Mouse (Mus musculus) embryonic facial prominence, embryonic 11.5 days (tissue): ENCODE results near the gene Xylt1. TPM values are rescaled to one million over a fixed set of nuclear protein-coding genes. Genes with fewer than 3 reads are reported as not detected.
A peak's percentile ranks its signal among the peaks of the same experiment; 100 is the strongest.

ENCODE experiments used
- ATAC-seq: fragments of 200-750 bp; cut with Nextera tagmentation; replicated peaks from 2 replicates; pipeline ENCODE4 v1.8.0; 2017; ENCODE audit warnings: low read depth; ENCODE audit not compliant: insufficient number of reproducible peaks, low FRiP score, low TSS enrichment
- DNase-seq: peaks from one replicate; pipeline ENCODE4 v3.0.0-alpha.2; 2015; ENCODE audit warnings: low spot score
- H3K27ac ChIP-seq: fragments of 300-500 bp; sonication (generic); replicated peaks from 2 replicates; pipeline ENCODE4 v1.5.1; 2014; ENCODE audit warnings: mild to moderate bottlenecking, low read depth, low read length, control low read depth
- H3K27me3 ChIP-seq: fragments of 300-500 bp; sonication (generic); 2 replicates; pipeline ENCODE4 v1.6.1; 2014; ENCODE audit warnings: mild to moderate bottlenecking, low read length, moderate library complexity, mixed read lengths; ENCODE audit not compliant: control insufficient read depth, insufficient read depth
- H3K36me3 ChIP-seq: fragments of 300-500 bp; sonication (generic); replicated peaks from 2 replicates; pipeline ENCODE4 v1.6.1; 2014; ENCODE audit warnings: low read depth, mild to moderate bottlenecking, low read length, moderate library complexity, mixed read lengths; ENCODE audit not compliant: control insufficient read depth, insufficient read depth
- H3K4me1 ChIP-seq: fragments of 300-500 bp; sonication (generic); 2 replicates; pipeline ENCODE4 v1.6.1; 2014; ENCODE audit warnings: low read length, mixed read lengths; ENCODE audit not compliant: control insufficient read depth, insufficient read depth
- H3K4me2 ChIP-seq: fragments of 300-500 bp; sonication (generic); 2 replicates; pipeline ENCODE4 v1.6.1; 2014; ENCODE audit warnings: low read depth, mild to moderate bottlenecking, control low read depth, low read length, moderate library complexity
- H3K4me3 ChIP-seq: fragments of 300-500 bp; sonication (generic); 2 replicates; pipeline ENCODE4 v1.5.1; 2014; ENCODE audit warnings: low read depth, low read length, control low read depth
- H3K9ac ChIP-seq: fragments of 300-500 bp; sonication (generic); replicated peaks from 2 replicates; pipeline ENCODE4 v1.6.1; 2014; ENCODE audit warnings: mild to moderate bottlenecking, control low read depth, low read length
- H3K9me3 ChIP-seq: fragments of 300-500 bp; sonication (generic); replicated peaks from 2 replicates; pipeline ENCODE4 v1.6.1; 2016; ENCODE audit warnings: mild to moderate bottlenecking, low read length, inconsistent platforms, mixed read lengths; ENCODE audit not compliant: control insufficient read depth
- WGBS: fragments of 180-500 bp; shearing (Covaris S2); extraction: QIAGEN DNeasy Blood & Tissue Kit; methylation state at CpG from one replicate; pipeline ENCODE4 v1.1.7; 2014; 5-methylcytosine and 5-hydroxymethylcytosine counted together
- polyA plus RNA-seq: library from polyadenylated mRNA; unstranded; fragments of >200 nt; fragmentation: Nextera tagmentation; extraction: Ambion mirVana; gene quantifications from 2 replicates; pipeline ENCODE4 v1.2.1, GENCODE M21; 2014

The Xylt1 gene
- polyA plus RNA-seq, 1 experiment from 2014 or later, result 1.4 TPM

- Histone ChIP-seq H3K4me1 (no peaks in the 10 kb centered on the region), H3K27ac (no peak overlapping the region), H3K9ac (no peak overlapping the region), H3K4me2 (no peak overlapping the region), H3K4me3 (no peak overlapping the region), H3K27me3 (no peaks in the 10 kb centered on the region), H3K36me3 (no peaks in the 10 kb centered on the region), H3K9me3 (no peaks in the 10 kb centered on the region)
- peak; percentile 49; the same call in 1 of the 2 replicates for ATAC-seq
- DNase-seq, result peak; percentile 48
- WGBS, result 39% methylated on average over 12 of the region's 12 CpGs
Measured at GRCm38 (mm10) chr7:117553228-117553627, 172.4 kb downstream of the Xylt1 start.

DNA sequence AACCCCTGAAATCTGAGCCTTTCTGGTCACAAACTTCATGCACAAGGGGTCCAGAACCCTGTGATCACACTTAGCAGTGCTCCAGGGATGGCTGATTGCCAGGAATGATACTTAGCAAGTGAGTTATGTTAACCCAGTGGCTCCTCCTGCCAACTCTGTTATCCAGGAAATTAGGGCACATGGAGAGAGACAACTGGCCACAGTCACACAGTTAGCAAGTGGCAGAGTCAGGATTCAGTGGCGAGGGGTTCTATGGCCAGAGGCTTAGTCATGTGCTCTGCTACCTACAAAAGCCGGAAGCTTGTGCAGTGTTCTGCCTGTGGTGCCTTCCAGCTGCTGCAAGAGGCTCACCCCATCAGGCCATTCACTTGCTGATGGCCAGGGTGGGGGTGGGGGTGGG, 175.0 kb downstream of the Xylt1 start:
- no peaks in the 10 kb centered on the region for H3K27me3 ChIP-seq
- no peaks in the 10 kb centered on the region for H3K36me3 ChIP-seq
- ATAC-seq, result no peak
- H3K9me3 ChIP-seq, result no peaks in the 10 kb centered on the region
- no peak overlapping the region for H3K4me2 ChIP-seq
- 68% methylated on average over 2 of the region's 2 CpGs for WGBS
- H3K9ac ChIP-seq, result no peak overlapping the region
- H3K4me3 ChIP-seq, result no peak overlapping the region
- no peaks in the 10 kb centered on the region for H3K4me1 ChIP-seq
- no peak overlapping the region for H3K27ac ChIP-seq
- no peak for DNase-seq

- no peak overlapping the region for H3K4me3 ChIP-seq
- ATAC-seq (no peak), DNase-seq (no peak)
- H3K27ac ChIP-seq, result no peak overlapping the region
- no peak overlapping the region for H3K4me2 ChIP-seq
- no peaks in the 10 kb centered on the region for H3K36me3 ChIP-seq
- 79% methylated on average over 2 of the region's 2 CpGs for WGBS
- H3K27me3 ChIP-seq, result no peaks in the 10 kb centered on the region
- no peak overlapping the region for H3K9ac ChIP-seq
- no peaks in the 10 kb centered on the region for H3K9me3 ChIP-seq
- no peaks in the 10 kb centered on the region for H3K4me1 ChIP-seq
Measured at GRCm38 (mm10) chr7:117558166-117558565, 177.4 kb downstream of the Xylt1 start.

DNA sequence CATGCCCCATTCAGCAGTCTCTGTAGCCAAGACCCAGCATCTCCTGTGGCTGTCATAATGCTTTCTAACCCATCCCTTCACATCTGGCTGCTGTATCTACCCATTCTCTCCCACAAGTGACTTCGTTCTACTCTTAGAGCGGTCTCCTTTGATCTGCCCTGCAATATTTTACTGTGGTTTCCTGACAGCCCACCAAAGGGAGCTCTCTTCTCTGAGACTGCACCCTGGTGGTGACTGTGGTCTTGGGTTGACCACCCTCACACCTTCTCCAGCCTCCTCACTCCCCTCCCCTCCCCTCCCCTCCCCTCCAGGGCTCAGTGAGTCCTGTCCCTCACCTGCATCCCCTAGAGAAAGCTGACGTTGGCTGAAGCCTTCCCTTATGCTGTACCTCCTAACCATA, 178.3 kb downstream of the Xylt1 start:
- no peak overlapping the region for H3K4me3 ChIP-seq
- ATAC-seq (no peak), DNase-seq (no peak)
- H3K27ac ChIP-seq, result no peak overlapping the region
- no peak overlapping the region for H3K4me2 ChIP-seq
- no peaks in the 10 kb centered on the region for H3K36me3 ChIP-seq
- no peaks in the 10 kb centered on the region for H3K4me1 ChIP-seq
- no peak overlapping the region for H3K9ac ChIP-seq
- 85% methylated on average over 3 of the region's 3 CpGs for WGBS
- no peaks in the 10 kb centered on the region for H3K9me3 ChIP-seq
- no peaks in the 10 kb centered on the region for H3K27me3 ChIP-seq

DNA sequence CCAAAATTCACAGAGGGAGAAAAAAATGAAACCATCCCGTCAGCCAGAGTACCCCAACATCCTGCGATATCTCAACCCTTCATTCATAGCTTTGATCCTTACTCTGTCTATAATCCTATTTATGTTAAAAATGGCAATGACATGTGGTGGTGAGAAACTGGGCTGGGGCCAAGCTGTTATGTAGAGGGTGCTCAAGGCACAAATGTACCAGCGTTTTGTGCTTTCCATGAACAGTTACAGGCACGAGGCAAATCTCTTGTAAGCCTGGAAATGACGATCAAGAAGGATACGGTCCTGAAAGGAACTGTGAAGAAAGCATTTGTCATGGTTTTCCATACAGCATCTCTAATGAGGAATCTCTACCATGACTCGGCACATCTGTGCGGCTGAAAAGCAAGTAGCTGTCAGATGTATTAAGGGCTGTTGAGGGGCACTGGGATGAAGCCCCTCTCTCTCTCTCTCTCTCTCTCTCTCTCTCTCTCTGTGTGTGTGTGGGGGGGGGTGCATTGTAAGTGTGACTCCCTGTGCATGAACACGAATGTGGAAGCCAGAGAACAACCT, 183.2 kb downstream of the Xylt1 start:
- DNase-seq, result peak; percentile 43
- Histone ChIP-seq H3K9ac (no peak overlapping the region), H3K4me1 (no peaks in the 10 kb centered on the region), H3K4me2 (no peak overlapping the region), H3K9me3 (no peaks in the 10 kb centered on the region), H3K27ac (no peak overlapping the region), H3K27me3 (no peaks in the 10 kb centered on the region), H3K36me3 (no peaks in the 10 kb centered on the region), H3K4me3 (no peak overlapping the region)
- 70% methylated on average over 9 of the region's 9 CpGs for WGBS
- ATAC-seq, result no peak

DNA sequence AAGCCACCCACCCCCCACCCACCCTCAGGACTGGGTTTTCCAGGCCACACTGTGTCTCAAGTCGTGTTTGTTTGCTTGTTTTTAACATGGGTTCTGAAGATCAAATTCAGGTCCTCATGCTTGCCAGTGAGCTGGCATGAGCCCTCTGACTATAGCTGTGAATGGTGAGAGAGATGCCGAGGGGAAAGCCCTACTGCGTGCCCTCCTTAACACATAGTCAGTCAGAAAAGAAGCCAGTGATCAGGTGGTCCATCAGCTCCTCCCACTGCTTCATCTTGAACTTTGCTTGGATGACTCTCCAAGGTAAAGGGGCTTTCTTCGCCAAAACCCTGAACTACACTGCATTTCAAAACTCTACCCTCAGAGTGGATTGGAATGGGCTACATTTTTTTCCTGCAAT, 183.8 kb downstream of the Xylt1 start:
- Histone ChIP-seq H3K9me3 (no peaks in the 10 kb centered on the region), H3K27me3 (no peaks in the 10 kb centered on the region), H3K9ac (no peak overlapping the region), H3K36me3 (no peaks in the 10 kb centered on the region), H3K4me3 (no peak overlapping the region), H3K4me2 (no peak overlapping the region), H3K27ac (no peak overlapping the region), H3K4me1 (no peaks in the 10 kb centered on the region)
- 86% methylated on average over 4 of the region's 4 CpGs for WGBS
- ATAC-seq (no peak), DNase-seq (no peak)

- Histone ChIP-seq H3K27ac (no peak overlapping the region), H3K9ac (no peak overlapping the region), H3K36me3 (no peaks in the 10 kb centered on the region), H3K9me3 (no peaks in the 10 kb centered on the region), H3K27me3 (no peaks in the 10 kb centered on the region), H3K4me2 (no peak overlapping the region), H3K4me3 (no peak overlapping the region), H3K4me1 (no peaks in the 10 kb centered on the region)
- WGBS, result 59% methylated on average over 2 of the region's 2 CpGs
- DNase-seq (no peak), ATAC-seq (no peak)
Measured at GRCm38 (mm10) chr7:117566115-117566514, 185.3 kb downstream of the Xylt1 start.

DNA sequence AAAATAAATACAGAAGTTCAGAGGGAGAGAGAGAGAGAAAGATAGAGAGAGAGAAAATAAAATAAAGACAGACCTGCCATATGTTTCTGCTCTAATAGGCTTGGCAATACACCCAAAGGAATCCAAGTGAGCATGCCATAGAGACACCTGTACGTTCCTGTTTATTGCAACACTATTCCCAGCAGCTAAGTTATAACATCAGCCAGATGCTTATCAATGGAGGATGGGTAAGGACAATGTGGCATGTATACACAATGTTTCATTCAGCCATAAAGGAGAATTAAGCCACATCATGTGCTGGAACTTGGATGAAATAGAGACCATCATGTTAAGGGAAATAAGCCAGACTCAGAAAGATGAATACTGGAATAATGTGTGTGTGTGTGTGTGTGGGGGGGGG, 186.1 kb downstream of the Xylt1 start:
- no peak overlapping the region for H3K4me2 ChIP-seq
- H3K9me3 ChIP-seq, result no peaks in the 10 kb centered on the region
- DNase-seq (no peak), ATAC-seq (no peak)
- no peak overlapping the region for H3K27ac ChIP-seq
- WGBS, result 86% methylated on average over 1 of the region's 1 CpGs
- no peaks in the 10 kb centered on the region for H3K36me3 ChIP-seq
- H3K27me3 ChIP-seq, result no peaks in the 10 kb centered on the region
- H3K4me3 ChIP-seq, result no peak overlapping the region
- H3K4me1 ChIP-seq, result no peaks in the 10 kb centered on the region
- H3K9ac ChIP-seq, result no peak overlapping the region
